Mouse (Mus musculus): Measurements from ENCODE around the gene Gabrb1. TPM values are rescaled to one million over a fixed set of nuclear protein-coding genes. Genes with fewer than 3 reads are reported as not detected.

The Gabrb1 gene
- polyA plus RNA-seq, 1 experiment from 2014 or later = 26.2 TPM

GRCm38 (mm10) chr5:71972831-71973230, 314.9 kb downstream of the Gabrb1 start:
- peaks cover 16% of the 10 kb centered on the region for H3K4me1 ChIP-seq (replicated peaks; ENCODE audit: control insufficient read depth, insufficient read depth, low read length)
- no peak overlapping the region for H3K9ac ChIP-seq
- no peaks in the 10 kb centered on the region for H3K27me3 ChIP-seq (ENCODE audit: control insufficient read depth, insufficient read depth, low read length)
- H3K36me3 ChIP-seq (replicated peaks; ENCODE audit: control insufficient read depth, insufficient read depth) = no peaks in the 10 kb centered on the region
- no peak overlapping the region for H3K4me2 ChIP-seq (replicated peaks)
- DNase-seq (ENCODE audit: low spot score) = no peak
- H3K4me3 ChIP-seq (replicated peaks; ENCODE audit: low read length) = no peak overlapping the region
- ATAC-seq (ENCODE audit: low FRiP score) = no peak
- H3K27ac ChIP-seq = no peak overlapping the region
- WGBS = 65% methylated on average over 5 of the region's 5 CpGs
- no peaks in the 10 kb centered on the region for H3K9me3 ChIP-seq (ENCODE audit: control insufficient read depth, low read length)

- no peaks in the 10 kb centered on the region for H3K27me3 ChIP-seq (ENCODE audit: control insufficient read depth, insufficient read depth, low read length)
- H3K9me3 ChIP-seq (ENCODE audit: control insufficient read depth, low read length) = no peaks in the 10 kb centered on the region
- H3K27ac ChIP-seq = peak overlapping the region; percentile 68
- 50% methylated on average over 4 of the region's 4 CpGs for WGBS
- no peak overlapping the region for H3K4me2 ChIP-seq (replicated peaks)
- ATAC-seq (ENCODE audit: low FRiP score) = peak; percentile 28; the same call in 1 of the 2 replicates
- H3K9ac ChIP-seq = no peak overlapping the region
- no peak for DNase-seq (ENCODE audit: low spot score)
- no peak overlapping the region for H3K4me3 ChIP-seq (replicated peaks; ENCODE audit: low read length)
- H3K36me3 ChIP-seq (replicated peaks; ENCODE audit: control insufficient read depth, insufficient read depth) = no peaks in the 10 kb centered on the region
- H3K4me1 ChIP-seq (replicated peaks; ENCODE audit: control insufficient read depth, insufficient read depth, low read length) = peaks cover 12% of the 10 kb centered on the region; the same call in 1 of the 2 replicates
Observed at GRCm38 (mm10) chr5:71976133-71976532, 318.2 kb downstream of the Gabrb1 start.

- Histone ChIP-seq H3K27me3 (ENCODE audit: control insufficient read depth, insufficient read depth, low read length) (no peaks in the 10 kb centered on the region), H3K27ac (peak overlapping the region; percentile 68), H3K9me3 (ENCODE audit: control insufficient read depth, low read length) (no peaks in the 10 kb centered on the region), H3K4me3 (replicated peaks; ENCODE audit: low read length) (no peak overlapping the region), H3K4me2 (replicated peaks) (no peak overlapping the region), H3K4me1 (replicated peaks; ENCODE audit: control insufficient read depth, insufficient read depth, low read length) (peaks cover 12% of the 10 kb centered on the region; the same call in 1 of the 2 replicates), H3K36me3 (replicated peaks; ENCODE audit: control insufficient read depth, insufficient read depth) (no peaks in the 10 kb centered on the region), H3K9ac (no peak overlapping the region)
- 6% methylated on average over 5 of the region's 5 CpGs for WGBS
- ATAC-seq (ENCODE audit: low FRiP score) (peak; percentile 92), DNase-seq (ENCODE audit: low spot score) (peak; percentile 80)
Observed at GRCm38 (mm10) chr5:71976571-71977061, 318.7 kb downstream of the Gabrb1 start.

GRCm38 (mm10) chr5:71986561-71986960, 328.6 kb downstream of the Gabrb1 start:
- Histone ChIP-seq H3K9me3 (ENCODE audit: control insufficient read depth, low read length) (no peaks in the 10 kb centered on the region), H3K27ac (no peak overlapping the region), H3K36me3 (replicated peaks; ENCODE audit: control insufficient read depth, insufficient read depth) (no peaks in the 10 kb centered on the region), H3K9ac (no peak overlapping the region), H3K4me1 (replicated peaks; ENCODE audit: control insufficient read depth, insufficient read depth, low read length) (0 out of 2 replicates have a peak, but pooled peaks cover 6% of the 10 kb centered on the region), H3K4me2 (replicated peaks) (no peak overlapping the region), H3K27me3 (ENCODE audit: control insufficient read depth, insufficient read depth, low read length) (no peaks in the 10 kb centered on the region), H3K4me3 (replicated peaks; ENCODE audit: low read length) (no peak overlapping the region)
- ATAC-seq (ENCODE audit: low FRiP score) = no peak
- 67% methylated on average over 1 of the region's 1 CpGs for WGBS
- DNase-seq (ENCODE audit: low spot score) = no peak

GRCm38 (mm10) chr5:71986983-71987398, 329.1 kb downstream of the Gabrb1 start:
- ATAC-seq (ENCODE audit: low FRiP score) (peak; percentile 76; the same call in 1 of the 2 replicates), DNase-seq (ENCODE audit: low spot score) (peak; percentile 69)
- Histone ChIP-seq H3K27me3 (ENCODE audit: control insufficient read depth, insufficient read depth, low read length) (no peaks in the 10 kb centered on the region), H3K9ac (no peak overlapping the region), H3K4me2 (replicated peaks) (no peak overlapping the region), H3K9me3 (ENCODE audit: control insufficient read depth, low read length) (no peaks in the 10 kb centered on the region), H3K4me1 (replicated peaks; ENCODE audit: control insufficient read depth, insufficient read depth, low read length) (0 out of 2 replicates have a peak, but pooled peaks cover 6% of the 10 kb centered on the region), H3K36me3 (replicated peaks; ENCODE audit: control insufficient read depth, insufficient read depth) (no peaks in the 10 kb centered on the region), H3K4me3 (replicated peaks; ENCODE audit: low read length) (no peak overlapping the region), H3K27ac (no peak overlapping the region)
- 25% methylated on average over 5 of the region's 5 CpGs for WGBS

GRCm38 (mm10) chr5:71999466-71999865, 341.6 kb downstream of the Gabrb1 start:
- 67% methylated on average over 4 of the region's 4 CpGs for WGBS
- Histone ChIP-seq H3K9me3 (ENCODE audit: control insufficient read depth, low read length) (no peaks in the 10 kb centered on the region), H3K27ac (0 out of 2 replicates have a peak overlapping the region, but pooled peaks have one; percentile 11), H3K4me2 (replicated peaks) (no peak overlapping the region), H3K4me1 (replicated peaks; ENCODE audit: control insufficient read depth, insufficient read depth, low read length) (no peaks in the 10 kb centered on the region), H3K27me3 (ENCODE audit: control insufficient read depth, insufficient read depth, low read length) (no peaks in the 10 kb centered on the region), H3K9ac (no peak overlapping the region), H3K4me3 (replicated peaks; ENCODE audit: low read length) (no peak overlapping the region), H3K36me3 (replicated peaks; ENCODE audit: control insufficient read depth, insufficient read depth) (no peaks in the 10 kb centered on the region)
- ATAC-seq (ENCODE audit: low FRiP score) = no peak
- no peak for DNase-seq (ENCODE audit: low spot score)

GRCm38 (mm10) chr5:72003811-72004435, 346.0 kb downstream of the Gabrb1 start:
- Histone ChIP-seq H3K36me3 (replicated peaks; ENCODE audit: control insufficient read depth, insufficient read depth) (no peaks in the 10 kb centered on the region), H3K27me3 (ENCODE audit: control insufficient read depth, insufficient read depth, low read length) (no peaks in the 10 kb centered on the region), H3K4me2 (replicated peaks) (no peak overlapping the region), H3K9me3 (ENCODE audit: control insufficient read depth, low read length) (no peaks in the 10 kb centered on the region), H3K9ac (no peak overlapping the region), H3K4me1 (replicated peaks; ENCODE audit: control insufficient read depth, insufficient read depth, low read length) (no peaks in the 10 kb centered on the region), H3K27ac (no peak overlapping the region), H3K4me3 (replicated peaks; ENCODE audit: low read length) (no peak overlapping the region)
- no peak for DNase-seq (ENCODE audit: low spot score)
- 83% methylated on average over 3 of the region's 3 CpGs for WGBS
- no peak for ATAC-seq (ENCODE audit: low FRiP score)

GRCm38 (mm10) chr5:72036954-72037353, 379.0 kb downstream of the Gabrb1 start:
- Histone ChIP-seq H3K27ac (no peak overlapping the region), H3K36me3 (replicated peaks; ENCODE audit: control insufficient read depth, insufficient read depth) (no peaks in the 10 kb centered on the region), H3K4me3 (replicated peaks; ENCODE audit: low read length) (no peak overlapping the region), H3K9ac (no peak overlapping the region), H3K4me2 (replicated peaks) (no peak overlapping the region), H3K4me1 (replicated peaks; ENCODE audit: control insufficient read depth, insufficient read depth, low read length) (no peaks in the 10 kb centered on the region), H3K9me3 (ENCODE audit: control insufficient read depth, low read length) (no peaks in the 10 kb centered on the region), H3K27me3 (ENCODE audit: control insufficient read depth, insufficient read depth, low read length) (no peaks in the 10 kb centered on the region)
- DNase-seq (ENCODE audit: low spot score) (no peak), ATAC-seq (ENCODE audit: low FRiP score) (no peak)

- no peak overlapping the region for H3K4me3 ChIP-seq (replicated peaks; ENCODE audit: low read length)
Observed at GRCm38 (mm10) chr5:72043226-72044151, 385.6 kb downstream of the Gabrb1 start.

More at GRCm38 (mm10) chr5:72043226-72044151, 385.6 kb downstream of the Gabrb1 start:
- H3K9me3 ChIP-seq (ENCODE audit: control insufficient read depth, low read length) = no peaks in the 10 kb centered on the region
- no peaks in the 10 kb centered on the region for H3K4me1 ChIP-seq (replicated peaks; ENCODE audit: control insufficient read depth, insufficient read depth, low read length)
- 73% methylated on average over 12 of the region's 12 CpGs for WGBS
- no peaks in the 10 kb centered on the region for H3K27me3 ChIP-seq (ENCODE audit: control insufficient read depth, insufficient read depth, low read length)
- no peaks in the 10 kb centered on the region for H3K36me3 ChIP-seq (replicated peaks; ENCODE audit: control insufficient read depth, insufficient read depth)
- H3K9ac ChIP-seq = no peak overlapping the region
- no peak overlapping the region for H3K4me2 ChIP-seq (replicated peaks)
- H3K27ac ChIP-seq = no peak overlapping the region
- ATAC-seq (ENCODE audit: low FRiP score) (no peak), DNase-seq (ENCODE audit: low spot score) (no peak)

Data from hindbrain, embryonic 14.5 days (tissue).